Mouse (Mus musculus): ENCODE results near the gene Il13. TPM values are rescaled to one million over a fixed set of nuclear protein-coding genes. Genes with fewer than 3 reads are reported as not detected.

Gene Il13
- total and polyA plus RNA-seq, 3 experiments: 2.8 to 4.8 (median 3.6) TPM

- Histone ChIP-seq H3K79me2 (replicated peaks; ENCODE audit: control insufficient read depth, extremely low read depth, insufficient read depth, poor library complexity, severe bottlenecking) (no peaks in the 10 kb centered on the region), H3K27ac (ENCODE audit: insufficient read depth, low read depth) (peak overlapping the region; percentile 93), H3K27me3 (replicated peaks) (no peaks in the 10 kb centered on the region), H3K4me3 (replicated peaks in 1 of 3; ENCODE audit: low read depth in 2 of 3, low read length in 2 of 3, poor library complexity in 1 of 3) (peak overlapping the region in 1 of 3 experiments; percentile 48), H3K4me1 (ENCODE audit: control insufficient read depth in 1 of 2, insufficient read depth in 2 of 2) (peaks cover 33 to 69% of the 10 kb centered on the region in 2 experiments), H3K4me2 (ENCODE audit: insufficient read depth, low read depth, poor library complexity, severe bottlenecking) (no peak overlapping the region), H3K9me3 (replicated peaks; ENCODE audit: low read length) (no peaks in the 10 kb centered on the region), H3K36me3 (replicated peaks in 1 of 2; ENCODE audit: control insufficient read depth in 1 of 2, insufficient read depth in 1 of 2, low read length in 1 of 2) (peaks cover 13 to 43% of the 10 kb centered on the region in 2 experiments), H3K9ac (ENCODE audit: insufficient read depth, low read depth) (no peak overlapping the region)
- dilution Hi-C loops (cut with MboI; ENCODE audit: extremely low pct_ligation_motif_present, extremely low pct_unique_long_range_greater_than_20kb, low sequenced_read_pairs) (no loop called here), in situ Hi-C loops (cut with MboI; ENCODE audit: low pct_ligation_motif_present, low pct_unique_long_range_greater_than_20kb, low sequenced_read_pairs) (no loop called here)
- DNase-seq (ENCODE audit: extremely low read depth): no peak
- TF ChIP-seq BHLHE40 (IDR thresholded peaks at IDR 0.05; ENCODE audit: low read depth, low read length) (peak; percentile 8; the same call in 1 of the 2 replicates), CTCF (conservative IDR thresholded peaks at IDR 0.05 in 1 of 2, IDR thresholded peaks at IDR 0.05 in 1 of 2; ENCODE audit: low read depth in 2 of 2, low read length in 2 of 2) (peak; percentile 50 to 66; a peak in 3 of 4 replicates), SMC3 (IDR thresholded peaks at IDR 0.05; ENCODE audit: low read depth, low read length) (peak; percentile 66), SIN3A (IDR thresholded peaks at IDR 0.05; ENCODE audit: low read length) (peak; percentile 0; the same call in 1 of the 2 replicates), MAX (IDR thresholded peaks at IDR 0.05; ENCODE audit: low read length) (no peak), RAD21 (IDR thresholded peaks at IDR 0.05; ENCODE audit: low read depth, low read length) (peak; percentile 62)
Observed at GRCm38 (mm10) chr11:53604983-53605382, 29.5 kb downstream of the Il13 start.

- dilution Hi-C loops (cut with MboI; ENCODE audit: extremely low pct_ligation_motif_present, extremely low pct_unique_long_range_greater_than_20kb, low sequenced_read_pairs) (no loop called here), in situ Hi-C loops (cut with MboI; ENCODE audit: low pct_ligation_motif_present, low pct_unique_long_range_greater_than_20kb, low sequenced_read_pairs) (no loop called here)
- Histone ChIP-seq H3K4me2 (ENCODE audit: insufficient read depth, low read depth, poor library complexity, severe bottlenecking) (no peak overlapping the region), H3K27me3 (replicated peaks) (no peaks in the 10 kb centered on the region), H3K36me3 (replicated peaks in 1 of 2; ENCODE audit: control insufficient read depth in 1 of 2, insufficient read depth in 1 of 2, low read length in 1 of 2) (peaks cover 6 to 48% of the 10 kb centered on the region in 2 experiments), H3K79me2 (replicated peaks; ENCODE audit: control insufficient read depth, extremely low read depth, insufficient read depth, poor library complexity, severe bottlenecking) (no peaks in the 10 kb centered on the region), H3K9me3 (replicated peaks; ENCODE audit: low read length) (peaks cover 2% of the 10 kb centered on the region), H3K4me3 (replicated peaks in 1 of 3; ENCODE audit: low read depth in 2 of 3, low read length in 2 of 3, poor library complexity in 1 of 3) (no peak overlapping the region), H3K9ac (ENCODE audit: insufficient read depth, low read depth) (no peak overlapping the region), H3K27ac (ENCODE audit: insufficient read depth, low read depth) (no peak overlapping the region), H3K4me1 (ENCODE audit: control insufficient read depth in 1 of 2, insufficient read depth in 2 of 2) (peaks cover 22 to 69% of the 10 kb centered on the region in 2 experiments)
- DNase-seq (ENCODE audit: extremely low read depth): no peak
- TF ChIP-seq USF2 (conservative IDR thresholded peaks at IDR 0.05; ENCODE audit: low read depth, low read length) (no peak), ZNF384 (IDR thresholded peaks at IDR 0.05; ENCODE audit: low read depth, low read length) (peak; percentile 35; the same call in 1 of the 2 replicates)
Observed at GRCm38 (mm10) chr11:53591116-53591515, 43.4 kb downstream of the Il13 start.

- peak overlapping the region; percentile 58 for H3K4me2 ChIP-seq (ENCODE audit: insufficient read depth, low read depth, poor library complexity, severe bottlenecking)
- peak; percentile 82 for DNase-seq (ENCODE audit: extremely low read depth)
- peaks cover 6 to 44% of the 10 kb centered on the region in 2 experiments for H3K36me3 ChIP-seq (replicated peaks in 1 of 2; ENCODE audit: control insufficient read depth in 1 of 2, insufficient read depth in 1 of 2, low read length in 1 of 2)
- H3K4me3 ChIP-seq (replicated peaks in 1 of 3; ENCODE audit: low read depth in 2 of 3, low read length in 2 of 3, poor library complexity in 1 of 3): peak overlapping the region in 1 of 3 experiments; percentile 25
- no peaks in the 10 kb centered on the region for H3K27me3 ChIP-seq (replicated peaks)
- in situ Hi-C loops (cut with MboI; ENCODE audit: low pct_ligation_motif_present, low pct_unique_long_range_greater_than_20kb, low sequenced_read_pairs): no loop called here
- 0 out of 2 replicates have a peak overlapping the region, but pooled peaks have one; percentile 7 for H3K9ac ChIP-seq (ENCODE audit: insufficient read depth, low read depth)
- H3K4me1 ChIP-seq (ENCODE audit: control insufficient read depth in 1 of 2, insufficient read depth in 2 of 2): peaks cover 22 to 75% of the 10 kb centered on the region in 2 experiments
- dilution Hi-C loops (cut with MboI; ENCODE audit: extremely low pct_ligation_motif_present, extremely low pct_unique_long_range_greater_than_20kb, low sequenced_read_pairs): no loop called here
- 0 out of 2 replicates have a peak overlapping the region, but pooled peaks have one; percentile 16 for H3K27ac ChIP-seq (ENCODE audit: insufficient read depth, low read depth)
- no peaks in the 10 kb centered on the region for H3K79me2 ChIP-seq (replicated peaks; ENCODE audit: control insufficient read depth, extremely low read depth, insufficient read depth, poor library complexity, severe bottlenecking)
- H3K9me3 ChIP-seq (replicated peaks; ENCODE audit: low read length): peaks cover 2% of the 10 kb centered on the region
- TF ChIP-seq CTCF (conservative IDR thresholded peaks at IDR 0.05 in 1 of 2, IDR thresholded peaks at IDR 0.05 in 1 of 2; ENCODE audit: low read depth in 2 of 2, low read length in 2 of 2): peak; percentile 95
- 0 out of 2 replicates have a peak, but pooled peaks have one; percentile 11 for TF ChIP-seq JUND (conservative IDR thresholded peaks at IDR 0.05; ENCODE audit: low read depth, low read length)
- peak; percentile 61; the same call in 1 of the 2 replicates for TF ChIP-seq RCOR1 (conservative IDR thresholded peaks at IDR 0.05; ENCODE audit: low read depth, low read length)
- TF ChIP-seq MEF2A (IDR thresholded peaks at IDR 0.05; ENCODE audit: borderline replicate concordance, low read depth, low read length): peak; percentile 61; the same call in 1 of the 2 replicates
- no peak; the same call in 1 of the 2 replicates for TF ChIP-seq EP300 (IDR thresholded peaks at IDR 0.05; ENCODE audit: low read length)
- TF ChIP-seq E2F4 (IDR thresholded peaks at IDR 0.05; ENCODE audit: insufficient replicate concordance, low read depth, low read length): peak; percentile 97
- no peak for TF ChIP-seq CHD1 (IDR thresholded peaks at IDR 0.05; ENCODE audit: low read depth, low read length)
- TF ChIP-seq MAX (IDR thresholded peaks at IDR 0.05; ENCODE audit: low read length): peak; percentile 98
- no peak for TF ChIP-seq PAX5 (IDR thresholded peaks at IDR 0.05; ENCODE audit: low read length)
- peak; percentile 99 for TF ChIP-seq MYC (IDR thresholded peaks at IDR 0.05; ENCODE audit: low read depth, low read length)
- no peak for TF ChIP-seq NRF1 (IDR thresholded peaks at IDR 0.05; ENCODE audit: low read depth, low read length)
- no peak for TF ChIP-seq USF2 (conservative IDR thresholded peaks at IDR 0.05; ENCODE audit: low read depth, low read length)
- TF ChIP-seq POLR2AphosphoS2 (IDR thresholded peaks at IDR 0.05; ENCODE audit: low read depth, low read length): no peak
- TF ChIP-seq MAZ (IDR thresholded peaks at IDR 0.05; ENCODE audit: low read depth, low read length): peak; percentile 74; the same call in 1 of the 2 replicates
- 0 out of 2 replicates have a peak, but pooled peaks have one; percentile 37 for TF ChIP-seq MAFK (IDR thresholded peaks at IDR 0.05; ENCODE audit: insufficient replicate concordance, low read length)
- no peak for TF ChIP-seq UBTF (IDR thresholded peaks at IDR 0.05; ENCODE audit: low read depth, low read length)
- no peak for TF ChIP-seq USF1 (IDR thresholded peaks at IDR 0.05; ENCODE audit: low read depth, low read length)
- 0 out of 2 replicates have a peak, but pooled peaks have one; percentile 38 for TF ChIP-seq TBP (conservative IDR thresholded peaks at IDR 0.05; ENCODE audit: low read depth, low read length)
- peak; percentile 95 for TF ChIP-seq SMC3 (IDR thresholded peaks at IDR 0.05; ENCODE audit: low read depth, low read length)
- TF ChIP-seq ELF1 (IDR thresholded peaks at IDR 0.05; ENCODE audit: low read depth, low read length): peak; percentile 60; the same call in 1 of the 2 replicates
Observed at GRCm38 (mm10) chr11:53590368-53590768, 44.1 kb downstream of the Il13 start.
